Comparison of ENCODE assay signal across 9 mouse cellular contexts in genomic region chr1:125911901-125912445, GRCm38 (mm10). TPM values are rescaled to one million over a fixed set of nuclear protein-coding genes. Genes with fewer than 3 reads are reported as not detected.
DNase-seq lines count a peak whose midpoint lies in the region; ATAC-seq and TF ChIP-seq lines count a peak whose summit lies in the region.
"Had no signal": no experiment of that assay in that cellular context is flagged by ENCODE, and none has a peak within 500 bp of the region (broad histone marks: within the 10 kb centered on the region; RNA-seq: fewer than 3 reads in every experiment).

No protein-coding gene starts in this region.

- ATAC-seq in heart, embryonic 13.5 days (ENCODE audit: extremely low read depth, insufficient number of reproducible peaks, low FRiP score, low TSS enrichment), result no peak
- no peak for ATAC-seq in erythroid progenitor cell, adult 5-6 weeks (replicated peaks; ENCODE audit: low FRiP score, poor library complexity, severe bottlenecking)

- WGBS in heart, embryonic 13.5 days, result under 1% methylated on average over 43 of the region's 43 CpGs
- WGBS in lung, adult 2 months, result under 1% methylated on average over 43 of the region's 43 CpGs

- H3K9me3 ChIP-seq in heart, embryonic 13.5 days, result no peaks in the 10 kb centered on the region

- H3K9ac ChIP-seq in heart, embryonic 13.5 days, result peak overlapping the region; percentile 73

- H3K4me2 ChIP-seq in heart, embryonic 13.5 days, result peak overlapping the region; percentile 98

- no peaks in the 10 kb centered on the region for H3K36me3 ChIP-seq in heart, embryonic 13.5 days

- H3K4me3 ChIP-seq in cortical plate, adult 2 months (ENCODE audit: insufficient read depth, low read length), result peak overlapping the region; percentile 62
- H3K4me3 ChIP-seq in heart, embryonic 13.5 days, result peak overlapping the region; percentile 58
- no peak overlapping the region for H3K4me3 ChIP-seq in lung, adult 2 months (replicated peaks; ENCODE audit: extremely low read depth, low read depth, low read length)

- peak; percentile 58; the same call in 1 of the 2 replicates for TF ChIP-seq POLR2A in cortical plate, adult 2 months (IDR thresholded peaks at IDR 0.05; ENCODE audit: extremely low read depth, insufficient read depth, low read length)
- no peak for TF ChIP-seq POLR2A in lung, adult 2 months (IDR thresholded peaks at IDR 0.05; ENCODE audit: borderline replicate concordance, extremely low read depth, low read depth, low read length)

- peak; percentile 93 for DNase-seq in heart, adult 11 months
- no peak for DNase-seq in heart, adult 9 months (ENCODE audit: low spot score in 2 of 2)
- peak; percentile 29 to 42 for DNase-seq in layer of hippocampus, adult 8-10 months (ENCODE audit: low spot score in 2 of 2)
- DNase-seq in lung, adult 2 months, result peak; percentile 41
- DNase-seq in right cerebral cortex, adult 2 months (ENCODE audit: low spot score in 2 of 2), result peak; percentile 62 to 69

- H3K27me3 ChIP-seq in heart, embryonic 13.5 days (replicated peaks), result peaks cover 67% of the 10 kb centered on the region

- H3K27ac ChIP-seq in cortical plate, adult 2 months (ENCODE audit: insufficient read depth, low read length), result no peak overlapping the region
- H3K27ac ChIP-seq in heart, embryonic 13.5 days (replicated peaks), result no peak overlapping the region

- no peaks in the 10 kb centered on the region for H3K4me1 ChIP-seq in cortical plate, adult 2 months (ENCODE audit: control insufficient read depth, insufficient read depth, low read length)
- H3K4me1 ChIP-seq in heart, embryonic 13.5 days, result peaks cover 27% of the 10 kb centered on the region
- H3K4me1 ChIP-seq in lung, adult 2 months (ENCODE audit: control insufficient read depth, insufficient read depth, low read length), result peaks cover 4% of the 10 kb centered on the region; the same call in 1 of the 2 replicates

- no peak for TF ChIP-seq CTCF in cortical plate, adult 2 months (IDR thresholded peaks at IDR 0.05; ENCODE audit: extremely low read depth, insufficient read depth, low read length)
- TF ChIP-seq CTCF in lung, adult 2 months (IDR thresholded peaks at IDR 0.05; ENCODE audit: insufficient read depth, low read length), result no peak

RNA-seq across cellular contexts. Expression of gene Lypd1, which starts 0.9 kb away (rescaled TPM):
- 104 and 137 TPM in 2 replicates for polyA plus RNA-seq in cortical plate, adult 2 months (2012; rRNA removed)
- polyA plus RNA-seq in heart, embryonic 13.5 days (2015; fragmentation: Nextera tagmentation; extraction: Ambion mirVana), result 0.83 and 1.3 TPM in 2 replicates
- total RNA-seq in layer of hippocampus, adult 8-10 months (2022), result 100 to 1,000 TPM in 1 of 4 experiments, 10 to 100 TPM in 3; 72.4 to 104 (median 88.3) TPM
- 0.16 and 0.25 TPM in 2 replicates for polyA plus RNA-seq in lung, adult 2 months (2012; rRNA removed)
- not detected in 2 replicates for total RNA-seq in erythroid progenitor cell, adult 5-6 weeks (2015; ENCODE audit: low replicate concordance)
- total RNA-seq in erythroid progenitor cell, adult 5-6 weeks (2017; ENCODE audit: low replicate concordance), result not detected in 2 replicates
- total RNA-seq: MEL had no signal

Comparison
In these comparisons a context has a peak if more than half of its experiments do, and no peak if none do; other contexts are left out.
1. DNase-seq: peak in heart, adult 11 months (single experiment), layer of hippocampus, adult 8-10 months (2 of 2), lung, adult 2 months (single experiment) and right cerebral cortex, adult 2 months (2 of 2); none in heart, adult 9 months (0 of 2).
2. RNA of gene Lypd1, which starts 0.9 kb away (polyA plus RNA-seq): 104 to 137 TPM in cortical plate, adult 2 months; 0.83 to 1.3 TPM in heart, embryonic 13.5 days and 0.16 to 0.25 TPM in lung, adult 2 months; every median in the first group is over 10 times any median in the second.